Mouse (Mus musculus) midbrain, embryonic 11.5 days (tissue): ENCODE results near the gene Ank. TPM values are rescaled to one million over a fixed set of nuclear protein-coding genes. Genes with fewer than 3 reads are reported as not detected.

Source experiments
- ATAC-seq: fragments of 200-750 bp; cut with Nextera tagmentation; 2 replicates; pipeline ENCODE4 v1.8.0; 2017; ENCODE audit warnings: moderate TSS enrichment, moderate library complexity; ENCODE audit not compliant: low FRiP score
- DNase-seq: peaks from one replicate; pipeline ENCODE4 v3.0.0; 2015; ENCODE audit warnings: low spot score; ENCODE audit errors: missing footprints
- H3K27ac ChIP-seq: fragments of 300-500 bp; sonication (generic); 2 replicates; pipeline ENCODE4 v1.5.1; 2014; ENCODE audit warnings: low read depth, low read length
- H3K27me3 ChIP-seq: fragments of 300-500 bp; sonication (generic); 2 replicates; pipeline ENCODE4 v1.6.1; 2014; ENCODE audit warnings: mild to moderate bottlenecking, low read length, moderate library complexity, mixed read lengths; ENCODE audit not compliant: control insufficient read depth, insufficient read depth
- H3K36me3 ChIP-seq: fragments of 300-500 bp; sonication (generic); 2 replicates; pipeline ENCODE4 v1.6.1; 2014; ENCODE audit warnings: mild to moderate bottlenecking, low read length, moderate library complexity, mixed read lengths; ENCODE audit not compliant: control insufficient read depth, insufficient read depth
- H3K4me1 ChIP-seq: fragments of 300-500 bp; sonication (generic); 2 replicates; pipeline ENCODE4 v1.6.1; 2014; ENCODE audit warnings: low read length; ENCODE audit not compliant: control insufficient read depth, insufficient read depth
- H3K4me2 ChIP-seq: fragments of 300-500 bp; sonication (generic); 2 replicates; pipeline ENCODE4 v1.6.1; 2014; ENCODE audit warnings: mild to moderate bottlenecking, moderate library complexity
- H3K4me3 ChIP-seq: fragments of 300-500 bp; sonication (generic); 2 replicates; pipeline ENCODE4 v1.5.1; 2014; ENCODE audit warnings: low read depth, low read length
- H3K9ac ChIP-seq: fragments of 300-500 bp; sonication (generic); 2 replicates; pipeline ENCODE4 v1.6.1; 2014; ENCODE audit warnings: low read length
- H3K9me3 ChIP-seq: fragments of 300-500 bp; sonication (generic); 2 replicates; pipeline ENCODE4 v1.6.1; 2016; ENCODE audit warnings: low read length; ENCODE audit not compliant: control insufficient read depth
- WGBS: fragments of 180-500 bp; shearing (Covaris S2); extraction: QIAGEN DNeasy Blood & Tissue Kit; methylation state at CpG from one replicate; pipeline ENCODE4 v1.1.7; 2014; 5-methylcytosine and 5-hydroxymethylcytosine counted together
- microRNA-seq: library from miRNA; unstranded; fragments of <30 nt; microRNA quantifications from one replicate; pipeline ENCODE4, GENCODE M21; 2017
- polyA plus RNA-seq: library from polyadenylated mRNA; unstranded; fragments of >200 nt; fragmentation: Nextera tagmentation; extraction: Ambion mirVana; gene quantifications from 2 replicates; pipeline ENCODE4 v1.2.1, GENCODE M21; 2014

Ank gene
- polyA plus RNA-seq, 1 experiment from 2014 or later = 8.6 TPM

GRCm38 (mm10) chr15:27629046-27629445 is 162.6 kb downstream of the Ank start:
- H3K4me2 ChIP-seq = no peak overlapping the region
- no peak overlapping the region for H3K9ac ChIP-seq
- peaks cover 14% of the 10 kb centered on the region for H3K4me1 ChIP-seq
- ATAC-seq = no peak
- no peak overlapping the region for H3K27ac ChIP-seq
- DNase-seq = peak; percentile 75
- H3K4me3 ChIP-seq = peak overlapping the region; percentile 89; the same call in 1 of the 2 replicates
- no peaks in the 10 kb centered on the region for H3K9me3 ChIP-seq
- H3K27me3 ChIP-seq = no peaks in the 10 kb centered on the region
- no peaks in the 10 kb centered on the region for H3K36me3 ChIP-seq
- WGBS = 77% methylated on average over 4 of the region's 4 CpGs

GRCm38 (mm10) chr15:27629800-27630600 is 163.5 kb downstream of the Ank start:
- Histone ChIP-seq H3K36me3 (no peaks in the 10 kb centered on the region), H3K9ac (peak overlapping the region; percentile 79), H3K27me3 (no peaks in the 10 kb centered on the region), H3K4me2 (peak overlapping the region; percentile 75), H3K4me3 (peak overlapping the region; percentile 89), H3K4me1 (peaks cover 14% of the 10 kb centered on the region), H3K9me3 (no peaks in the 10 kb centered on the region), H3K27ac (no peak overlapping the region)
- DNase-seq (peak; percentile 92), ATAC-seq (peak; percentile 83; the same call in 1 of the 2 replicates)
- 2% methylated on average over 52 of the region's 53 CpGs for WGBS

DNA sequence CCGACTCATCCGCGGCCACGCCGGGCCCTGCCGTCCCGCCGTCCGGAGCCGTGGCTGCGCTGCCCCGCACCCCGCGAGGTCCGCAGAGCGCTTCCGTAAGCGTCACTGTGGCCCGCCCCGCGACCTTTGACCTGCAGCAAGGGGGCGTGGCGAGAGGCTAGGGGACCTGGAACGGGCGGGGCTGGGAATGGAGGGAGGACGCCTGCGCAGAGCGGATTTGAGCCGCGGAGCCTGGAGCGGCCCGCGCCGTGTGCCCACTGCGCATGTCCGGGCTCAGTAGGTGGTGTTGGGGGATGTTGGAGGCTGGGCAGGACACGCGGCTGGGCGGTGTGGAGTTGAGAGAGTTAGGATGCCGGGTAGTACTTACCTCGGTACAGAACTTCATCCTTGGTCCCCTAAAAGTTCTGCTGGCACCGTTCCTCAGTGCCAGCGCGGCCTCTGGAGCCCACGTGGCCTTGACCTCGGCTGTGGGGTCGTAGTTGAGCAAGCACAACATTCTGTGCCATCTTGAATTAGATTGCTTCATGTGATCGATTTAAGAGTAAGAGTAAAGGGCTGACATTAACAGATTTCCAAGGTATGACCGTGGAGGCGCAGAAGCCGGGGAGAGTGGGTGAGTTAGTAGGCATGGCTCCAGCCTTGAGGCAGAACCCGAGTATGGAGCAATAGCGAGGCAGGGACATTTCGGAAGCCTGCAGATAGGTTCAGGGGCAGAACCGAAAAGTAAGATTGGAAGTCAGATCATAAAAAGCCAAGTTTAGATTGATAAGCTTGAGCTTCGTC is 164.3 kb downstream of the Ank start, which contains the start of gene Otulin:
Gene Otulin (minus strand): TSS at position 93 of the 783 bp plus-strand sequence.
- H3K4me1 ChIP-seq = peaks cover 14% of the 10 kb centered on the region
- peak; percentile 100 for DNase-seq
- H3K9me3 ChIP-seq = no peaks in the 10 kb centered on the region
- ATAC-seq = peak; percentile 99
- peak within 1 kb of the TSS; percentile 75 for H3K4me2 ChIP-seq
- H3K27me3 ChIP-seq = no peaks in the 10 kb centered on the region
- WGBS = 6% methylated on average over 56 of the region's 56 CpGs
- H3K9ac ChIP-seq = peak within 1 kb of the TSS; percentile 79
- H3K36me3 ChIP-seq = no peaks in the 10 kb centered on the region
- H3K27ac ChIP-seq = no peak within 1 kb of the TSS; the same call in 1 of the 2 replicates
- H3K4me3 ChIP-seq = peak within 1 kb of the TSS; percentile 89

DNA sequence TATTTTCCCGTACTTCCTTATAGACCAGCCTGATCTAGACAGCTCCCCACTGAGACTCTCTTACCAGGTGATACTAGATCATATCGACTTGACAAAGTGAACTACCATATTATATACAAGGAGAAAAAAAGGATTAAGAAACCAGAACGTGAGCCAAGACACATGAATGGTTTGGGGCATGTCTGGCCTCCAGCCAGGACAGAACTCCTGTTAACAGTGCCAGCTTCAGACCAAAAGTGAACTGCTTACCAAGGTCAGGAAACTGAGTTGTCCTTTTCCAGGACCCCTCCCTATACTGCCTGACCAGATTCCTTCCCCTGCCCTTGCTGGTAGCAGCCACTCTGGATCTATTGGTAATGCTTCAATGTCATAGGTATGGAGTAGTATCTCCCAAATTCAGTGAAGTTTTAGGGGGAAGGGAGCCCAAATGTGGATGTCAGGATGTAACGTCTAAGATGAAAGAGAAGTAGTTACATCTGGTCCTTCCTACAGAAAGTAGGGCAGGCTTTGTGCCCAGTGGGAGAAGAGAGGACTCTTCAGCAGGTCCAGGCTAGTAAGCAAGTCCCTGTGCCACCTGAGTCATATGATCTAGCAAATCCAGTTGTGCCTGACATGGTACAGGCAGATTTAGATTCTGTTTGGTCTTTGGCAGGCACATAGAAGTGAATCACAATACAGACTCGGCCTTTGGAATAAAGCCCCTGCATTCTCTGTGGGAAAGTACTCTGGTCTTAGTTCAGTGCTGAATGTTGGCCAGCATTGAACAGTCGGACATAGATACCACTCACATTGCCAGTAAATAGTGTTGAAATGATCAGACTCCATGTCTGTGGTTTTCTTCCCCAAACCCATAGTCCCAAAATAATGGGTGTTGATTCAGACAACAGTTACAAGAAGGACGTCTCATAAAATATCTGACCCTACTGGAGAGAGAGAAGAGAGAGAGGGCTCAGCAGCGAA is 167.7 kb downstream of the Ank start:
- Histone ChIP-seq H3K4me3 (no peak overlapping the region), H3K9me3 (no peaks in the 10 kb centered on the region), H3K36me3 (no peaks in the 10 kb centered on the region), H3K27ac (no peak overlapping the region), H3K27me3 (no peaks in the 10 kb centered on the region), H3K4me1 (peaks cover 12% of the 10 kb centered on the region), H3K4me2 (no peak overlapping the region), H3K9ac (no peak overlapping the region)
- DNase-seq (no peak), ATAC-seq (no peak)
- 81% methylated on average over 8 of the region's 8 CpGs for WGBS

- ATAC-seq (no peak), DNase-seq (no peak)
- Histone ChIP-seq H3K27me3 (no peaks in the 10 kb centered on the region), H3K9me3 (no peaks in the 10 kb centered on the region), H3K36me3 (no peaks in the 10 kb centered on the region), H3K9ac (no peak overlapping the region), H3K27ac (no peak overlapping the region), H3K4me3 (no peak overlapping the region), H3K4me1 (no peaks in the 10 kb centered on the region), H3K4me2 (no peak overlapping the region)
- WGBS = 75% methylated on average over 12 of the region's 12 CpGs
Measured at GRCm38 (mm10) chr15:27641171-27641570, 174.7 kb downstream of the Ank start.

- no peaks in the 10 kb centered on the region for H3K27me3 ChIP-seq
- no peak overlapping the region for H3K4me3 ChIP-seq
- no peak overlapping the region for H3K9ac ChIP-seq
- DNase-seq (peak; percentile 83), ATAC-seq (no peak)
- no peak overlapping the region for H3K4me2 ChIP-seq
- no peak overlapping the region for H3K27ac ChIP-seq
- H3K4me1 ChIP-seq = no peaks in the 10 kb centered on the region
- no peaks in the 10 kb centered on the region for H3K36me3 ChIP-seq
- no peaks in the 10 kb centered on the region for H3K9me3 ChIP-seq
- 92% methylated on average over 3 of the region's 3 CpGs for WGBS
Measured at GRCm38 (mm10) chr15:27642895-27643294, 176.4 kb downstream of the Ank start.

Small RNAs within 50 kb of the gene (microRNA-seq; reads per million reads assigned to microRNA genes)
- gene Mir7117 = not detected

Other genes with a start within 250 kb of the Ank start
- 33.3 and 34.0 TPM in 2 replicates for gene Otulin, start 164.0 kb downstream of the Ank start, polyA plus RNA-seq
- 6.1 and 7.5 TPM in 2 replicates for gene Otulinl, start 214.9 kb downstream of the Ank start, polyA plus RNA-seq